Mouse (Mus musculus): ENCODE measurements around the gene Rasef. TPM values are rescaled to one million over a fixed set of nuclear protein-coding genes. Genes with fewer than 3 reads are reported as not detected.

The Rasef gene
- total and polyA plus RNA-seq, 2 experiments: under 0.01 to 0.04 TPM

Other genes starting within 250 kb of the Rasef start
- gene Gm11238, start 183.1 kb downstream of the Rasef start, total RNA-seq (2014; rRNA removed): not detected in 2 replicates
- gene Gm11238, start 183.1 kb downstream of the Rasef start, polyA plus RNA-seq (2012; rRNA removed): not detected in 2 replicates
- not detected in 2 replicates for gene Gm11237, start 168.0 kb downstream of the Rasef start, total RNA-seq (2014; rRNA removed)
- not detected in 2 replicates for gene Gm11237, start 168.0 kb downstream of the Rasef start, polyA plus RNA-seq (2012; rRNA removed)
- gene Gm11236, start 152.9 kb downstream of the Rasef start, total RNA-seq (2014; rRNA removed): not detected in 2 replicates
- not detected in 2 replicates for gene Gm11236, start 152.9 kb downstream of the Rasef start, polyA plus RNA-seq (2012; rRNA removed)
- gene Gm11239, start 122.6 kb downstream of the Rasef start, total RNA-seq (2014; rRNA removed): not detected in 2 replicates
- gene Gm11239, start 122.6 kb downstream of the Rasef start, polyA plus RNA-seq (2012; rRNA removed): not detected in 2 replicates
- gene Gm428, start 107.5 kb downstream of the Rasef start, total RNA-seq (2014; rRNA removed): not detected in 2 replicates
- not detected in 2 replicates for gene Gm428, start 107.5 kb downstream of the Rasef start, polyA plus RNA-seq (2012; rRNA removed)
- not detected in 2 replicates for gene Gm11758, start 85.3 kb upstream of the Rasef start, total RNA-seq (2014; rRNA removed)
- not detected in 2 replicates for gene Gm11758, start 85.3 kb upstream of the Rasef start, polyA plus RNA-seq (2012; rRNA removed)
- gene Gm11757, start 100.1 kb upstream of the Rasef start, total RNA-seq (2014; rRNA removed): not detected in 2 replicates
- not detected in 2 replicates for gene Gm11757, start 100.1 kb upstream of the Rasef start, polyA plus RNA-seq (2012; rRNA removed)
- not detected in 2 replicates for gene Gm13871, start 115.0 kb upstream of the Rasef start, total RNA-seq (2014; rRNA removed)
- not detected in 2 replicates for gene Gm13871, start 115.0 kb upstream of the Rasef start, polyA plus RNA-seq (2012; rRNA removed)
- not detected in 2 replicates for gene Gm11756, start 129.8 kb upstream of the Rasef start, total RNA-seq (2014; rRNA removed)
- not detected in 2 replicates for gene Gm11756, start 129.8 kb upstream of the Rasef start, polyA plus RNA-seq (2012; rRNA removed)
- not detected in 2 replicates for gene 2310002L09Rik, start 159.9 kb upstream of the Rasef start, total RNA-seq (2014; rRNA removed)
- gene 2310002L09Rik, start 159.9 kb upstream of the Rasef start, polyA plus RNA-seq (2012; rRNA removed): not detected in 2 replicates
- gene Frmd3, start 222.4 kb upstream of the Rasef start, total RNA-seq (2014; rRNA removed): not detected in 2 replicates
- gene Frmd3, start 222.4 kb upstream of the Rasef start, polyA plus RNA-seq (2012; rRNA removed): not detected in 2 replicates